Mouse (Mus musculus) embryo, embryonic 9.5 days (tissue): Measurements from ENCODE around the gene Alox12e.

Experiments used
- DNase-seq: peaks from one replicate; pipeline ENCODE4 v3.0.0-alpha.2; 2017; ENCODE audit errors: extremely low spot score

Gene Alox12e

GRCm38 (mm10) chr11:70285686-70286085, 36.7 kb downstream of the Alox12e start:
- no peak for DNase-seq

DNA sequence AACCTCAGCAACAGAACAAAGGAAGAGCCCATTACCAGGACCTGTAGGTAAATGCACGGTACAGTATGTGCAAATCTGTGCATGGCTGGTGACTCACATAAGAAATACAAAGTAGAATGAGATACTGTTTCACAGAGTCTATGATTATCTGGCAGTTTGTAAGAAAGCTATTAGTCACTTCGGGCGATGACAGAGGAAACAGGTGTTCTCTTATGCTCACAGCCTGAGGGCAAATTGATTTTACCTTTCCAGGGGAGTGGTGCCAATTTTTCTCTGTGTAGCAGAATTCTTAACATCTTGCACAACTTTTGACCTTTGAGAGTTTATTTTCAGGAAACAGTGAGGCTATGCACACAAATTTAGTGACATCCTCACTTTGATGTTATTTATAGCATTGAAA, 37.7 kb downstream of the Alox12e start:
- no peak for DNase-seq

DNA sequence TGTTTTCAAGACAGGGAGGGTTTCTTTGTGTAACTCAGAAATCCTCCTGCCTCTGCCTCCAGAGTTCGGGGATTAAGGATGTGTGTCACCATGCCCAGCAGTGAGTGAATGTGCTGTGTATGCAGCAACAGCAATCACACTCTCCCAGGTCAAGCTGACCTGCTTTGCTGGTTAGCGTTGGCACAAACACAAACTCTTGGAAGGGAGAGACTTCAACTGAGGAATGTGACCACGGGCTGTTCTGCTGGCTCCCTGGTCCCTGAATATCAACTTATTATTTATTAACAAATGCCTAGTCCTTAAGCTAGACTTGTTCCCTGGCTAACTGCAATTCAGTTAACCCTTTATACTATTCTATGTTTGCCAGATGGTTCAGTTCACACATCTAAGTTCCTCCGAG, 38.8 kb downstream of the Alox12e start:
- DNase-seq: no peak

DNA sequence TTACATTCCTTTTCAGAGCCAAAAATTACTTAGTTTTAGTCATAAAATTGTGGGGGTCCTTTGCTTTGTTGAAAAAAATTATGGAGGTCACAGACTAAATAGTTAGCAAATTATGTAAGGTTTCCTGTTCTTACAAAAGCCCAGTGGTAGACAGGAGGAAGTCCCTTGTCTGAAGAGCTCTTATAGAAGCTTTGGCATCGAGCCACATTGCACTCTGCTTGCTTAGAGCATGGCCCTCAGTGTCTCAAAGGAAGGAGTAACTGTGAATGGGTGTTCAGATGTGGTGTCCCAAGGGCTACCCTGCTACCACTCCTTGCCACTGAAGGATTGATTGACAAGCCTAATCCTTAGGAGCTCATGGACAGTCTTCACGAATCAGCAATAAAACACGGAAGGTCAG, 42.0 kb downstream of the Alox12e start:
- no peak for DNase-seq

DNA sequence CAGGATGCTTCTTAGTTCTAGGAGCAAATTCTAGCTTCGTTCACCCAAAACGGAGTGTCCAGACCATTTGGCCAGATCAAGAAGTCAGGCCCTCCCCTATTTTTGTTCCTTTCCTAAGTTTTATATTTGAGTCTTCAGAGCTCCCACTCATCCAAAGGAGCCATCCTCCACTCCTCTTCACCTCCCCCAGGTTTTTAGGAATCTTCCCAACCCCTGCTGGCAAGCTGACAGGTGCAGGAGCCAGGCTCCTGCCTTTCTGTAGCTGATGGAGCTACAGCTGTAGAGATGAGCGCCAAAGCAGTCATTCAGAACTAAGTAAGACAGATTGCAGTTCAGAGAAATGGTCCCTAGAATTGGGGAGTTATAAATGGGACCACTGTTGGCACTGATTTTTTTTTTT, 43.5 kb downstream of the Alox12e start:
- no peak for DNase-seq

- DNase-seq: no peak
Observed at GRCm38 (mm10) chr11:70271641-70272040, 50.8 kb downstream of the Alox12e start.

DNA sequence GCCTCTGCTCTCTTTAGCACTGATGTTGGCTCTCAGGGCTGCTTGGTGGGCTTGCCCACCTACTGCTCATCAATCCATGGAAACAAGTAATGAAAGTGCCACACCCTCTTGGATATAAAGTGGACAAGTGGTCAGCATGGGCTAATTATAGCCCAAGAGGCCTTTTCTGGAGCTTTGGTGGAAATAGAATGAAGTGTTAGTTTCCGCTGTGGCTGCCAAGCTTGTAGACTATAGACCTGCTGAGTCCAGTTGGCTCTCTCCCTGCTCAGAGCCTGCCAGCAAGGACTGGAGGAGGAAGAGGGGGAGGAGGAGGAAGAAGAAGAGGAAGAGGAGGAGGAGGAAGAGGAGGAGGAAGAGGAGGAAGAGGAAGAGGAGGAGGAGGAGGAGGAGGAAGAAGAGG, 56.0 kb downstream of the Alox12e start:
- DNase-seq: no peak

GRCm38 (mm10) chr11:70265819-70266218, 56.6 kb downstream of the Alox12e start:
- no peak for DNase-seq
